Mouse (Mus musculus): ENCODE measurements around the gene P2rx7. TPM values are rescaled to one million over a fixed set of nuclear protein-coding genes. Genes with fewer than 3 reads are reported as not detected.
"Not testable (repeated sequence)": the region's sequence is repeated elsewhere in the genome, so short reads cannot be mapped to it uniquely, and the experiment has no call there.

The P2rx7 gene
- polyA plus RNA-seq, 1 experiment: 5.3 TPM

DNA sequence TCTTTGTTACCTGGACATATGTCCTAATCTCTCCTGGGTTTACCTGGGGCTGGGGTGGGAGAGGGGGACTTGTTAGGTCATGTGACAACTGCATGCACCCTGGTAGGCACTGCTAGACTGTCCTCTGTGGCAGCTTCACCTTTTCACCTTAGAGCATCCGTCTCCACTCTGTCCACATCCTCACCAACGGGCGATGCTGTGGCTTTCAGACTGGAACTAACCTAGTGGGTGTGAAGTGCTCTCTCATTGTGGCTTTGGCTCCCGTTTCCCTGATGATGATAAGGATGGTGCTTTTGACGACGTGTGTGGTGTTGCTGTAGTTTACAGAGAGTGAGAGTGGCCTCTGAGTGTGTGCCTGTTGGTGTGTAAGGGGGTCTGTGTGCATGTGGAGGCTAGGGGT lies 1.6 kb downstream of the P2rx7 start:
- no peaks in the 10 kb centered on the region for H3K36me3 ChIP-seq (ENCODE audit: control insufficient read depth, insufficient read depth, low read length)
- TF ChIP-seq CTCF (conservative IDR thresholded peaks at IDR 0.05; ENCODE audit: insufficient read depth, insufficient read length, low read depth, low read length): no peak
- TF ChIP-seq POLR2A (IDR thresholded peaks at IDR 0.05; ENCODE audit: low read depth, low read length): no peak
- no peaks in the 10 kb centered on the region for H3K4me1 ChIP-seq (ENCODE audit: control insufficient read depth, insufficient read depth, low read length)
- H3K27ac ChIP-seq (ENCODE audit: insufficient read depth, low read depth, low read length): no peak overlapping the region
- H3K4me3 ChIP-seq (ENCODE audit: insufficient read depth, low read depth, low read length): no peak overlapping the region
- WGBS: 72% methylated on average over 6 of the region's 6 CpGs
- no peak for DNase-seq
- no peaks in the 10 kb centered on the region for H3K27me3 ChIP-seq (replicated peaks; ENCODE audit: control insufficient read depth, insufficient read depth, low read length)

- TF ChIP-seq CTCF (conservative IDR thresholded peaks at IDR 0.05; ENCODE audit: insufficient read depth, insufficient read length, low read depth, low read length) (no peak), POLR2A (IDR thresholded peaks at IDR 0.05; ENCODE audit: low read depth, low read length) (no peak)
- 91% methylated on average over 11 of the region's 11 CpGs for WGBS
- H3K27me3 ChIP-seq (replicated peaks; ENCODE audit: control insufficient read depth, insufficient read depth, low read length): no peaks in the 10 kb centered on the region
- H3K27ac ChIP-seq (ENCODE audit: insufficient read depth, low read depth, low read length): no peak overlapping the region
- no peaks in the 10 kb centered on the region for H3K36me3 ChIP-seq (ENCODE audit: control insufficient read depth, insufficient read depth, low read length)
- no peak overlapping the region for H3K4me3 ChIP-seq (ENCODE audit: insufficient read depth, low read depth, low read length)
- H3K4me1 ChIP-seq (ENCODE audit: control insufficient read depth, insufficient read depth, low read length): no peaks in the 10 kb centered on the region
- no peak for DNase-seq
These were observed 2.3 kb downstream of the P2rx7 start for GRCm38 (mm10) chr5:122646050-122646449.

- Histone ChIP-seq H3K27me3 (replicated peaks; ENCODE audit: control insufficient read depth, insufficient read depth, low read length) (no peaks in the 10 kb centered on the region), H3K4me1 (ENCODE audit: control insufficient read depth, insufficient read depth, low read length) (no peaks in the 10 kb centered on the region), H3K27ac (ENCODE audit: insufficient read depth, low read depth, low read length) (no peak overlapping the region), H3K4me3 (ENCODE audit: insufficient read depth, low read depth, low read length) (no peak overlapping the region), H3K36me3 (ENCODE audit: control insufficient read depth, insufficient read depth, low read length) (no peaks in the 10 kb centered on the region)
- DNase-seq: no peak
- 77% methylated on average over 9 of the region's 9 CpGs for WGBS
- TF ChIP-seq CTCF (conservative IDR thresholded peaks at IDR 0.05; ENCODE audit: insufficient read depth, insufficient read length, low read depth, low read length) (no peak), POLR2A (IDR thresholded peaks at IDR 0.05; ENCODE audit: low read depth, low read length) (no peak)
These were observed 3.7 kb downstream of the P2rx7 start for GRCm38 (mm10) chr5:122647256-122647924.

DNA sequence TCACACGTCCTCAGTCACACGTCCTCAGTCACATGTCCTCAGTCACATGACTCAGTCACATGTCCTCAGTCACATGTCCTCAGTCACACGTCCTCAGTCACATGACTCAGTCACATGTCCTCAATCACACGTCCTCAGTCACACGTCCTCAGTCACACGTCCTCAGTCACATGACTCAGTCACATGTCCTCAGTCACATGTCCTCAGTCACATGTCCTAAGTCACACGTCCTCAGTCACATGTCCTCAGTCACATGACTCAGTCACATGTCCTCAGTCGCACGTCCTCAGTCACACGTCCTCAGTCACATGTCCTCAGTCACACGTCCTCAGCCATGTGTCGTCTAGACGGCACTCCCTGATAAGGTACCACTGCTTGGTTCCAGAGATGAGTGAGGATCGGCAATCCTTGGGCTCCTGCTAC lies 4.3 kb downstream of the P2rx7 start:
- H3K36me3 ChIP-seq (ENCODE audit: control insufficient read depth, insufficient read depth, low read length); H3K27ac ChIP-seq (ENCODE audit: insufficient read depth, low read depth, low read length); H3K27me3 ChIP-seq (replicated peaks; ENCODE audit: control insufficient read depth, insufficient read depth, low read length); H3K4me1 ChIP-seq (ENCODE audit: control insufficient read depth, insufficient read depth, low read length); DNase-seq; H3K4me3 ChIP-seq (ENCODE audit: insufficient read depth, low read depth, low read length): not testable (repeated sequence)
- WGBS: 96% methylated on average over 14 of the region's 14 CpGs

- DNase-seq: no peak
- TF ChIP-seq POLR2A (IDR thresholded peaks at IDR 0.05; ENCODE audit: low read depth, low read length) (no peak), CTCF (conservative IDR thresholded peaks at IDR 0.05; ENCODE audit: insufficient read depth, insufficient read length, low read depth, low read length) (no peak)
- Histone ChIP-seq H3K36me3 (ENCODE audit: control insufficient read depth, insufficient read depth, low read length) (no peaks in the 10 kb centered on the region), H3K27me3 (replicated peaks; ENCODE audit: control insufficient read depth, insufficient read depth, low read length) (no peaks in the 10 kb centered on the region), H3K27ac (ENCODE audit: insufficient read depth, low read depth, low read length) (no peak overlapping the region), H3K4me1 (ENCODE audit: control insufficient read depth, insufficient read depth, low read length) (no peaks in the 10 kb centered on the region), H3K4me3 (ENCODE audit: insufficient read depth, low read depth, low read length) (no peak overlapping the region)
- 75% methylated on average over 8 of the region's 8 CpGs for WGBS
These were observed 5.6 kb downstream of the P2rx7 start for GRCm38 (mm10) chr5:122649264-122649663.

- no peaks in the 10 kb centered on the region for H3K4me1 ChIP-seq (ENCODE audit: control insufficient read depth, insufficient read depth, low read length)
- 88% methylated on average over 8 of the region's 8 CpGs for WGBS
These were observed 6.4 kb downstream of the P2rx7 start for GRCm38 (mm10) chr5:122650100-122650499.

GRCm38 (mm10) chr5:122652506-122652905 lies 8.8 kb downstream of the P2rx7 start:
- 84% methylated on average over 7 of the region's 7 CpGs for WGBS
- Histone ChIP-seq H3K4me1 (ENCODE audit: control insufficient read depth, insufficient read depth, low read length) (no peaks in the 10 kb centered on the region), H3K27ac (ENCODE audit: insufficient read depth, low read depth, low read length) (no peak overlapping the region), H3K36me3 (ENCODE audit: control insufficient read depth, insufficient read depth, low read length) (no peaks in the 10 kb centered on the region), H3K4me3 (ENCODE audit: insufficient read depth, low read depth, low read length) (no peak overlapping the region), H3K27me3 (replicated peaks; ENCODE audit: control insufficient read depth, insufficient read depth, low read length) (no peaks in the 10 kb centered on the region)
- TF ChIP-seq POLR2A (IDR thresholded peaks at IDR 0.05; ENCODE audit: low read depth, low read length): no peak
- DNase-seq: no peak

More at GRCm38 (mm10) chr5:122650100-122650499, 6.4 kb downstream of the P2rx7 start:
- H3K36me3 ChIP-seq (ENCODE audit: control insufficient read depth, insufficient read depth, low read length): no peaks in the 10 kb centered on the region
- no peak for DNase-seq
- no peak overlapping the region for H3K4me3 ChIP-seq (ENCODE audit: insufficient read depth, low read depth, low read length)
- H3K27ac ChIP-seq (ENCODE audit: insufficient read depth, low read depth, low read length): no peak overlapping the region
- no peak for TF ChIP-seq POLR2A (IDR thresholded peaks at IDR 0.05; ENCODE audit: low read depth, low read length)
- no peak for TF ChIP-seq CTCF (conservative IDR thresholded peaks at IDR 0.05; ENCODE audit: insufficient read depth, insufficient read length, low read depth, low read length)
- H3K27me3 ChIP-seq (replicated peaks; ENCODE audit: control insufficient read depth, insufficient read depth, low read length): no peaks in the 10 kb centered on the region

GRCm38 (mm10) chr5:122653112-122653445 lies 9.4 kb downstream of the P2rx7 start:
- no peaks in the 10 kb centered on the region for H3K36me3 ChIP-seq (ENCODE audit: control insufficient read depth, insufficient read depth, low read length)
- H3K27ac ChIP-seq (ENCODE audit: insufficient read depth, low read depth, low read length): no peak overlapping the region
- WGBS: 86% methylated on average over 10 of the region's 10 CpGs
- no peak for DNase-seq
- H3K4me1 ChIP-seq (ENCODE audit: control insufficient read depth, insufficient read depth, low read length): no peaks in the 10 kb centered on the region
- TF ChIP-seq POLR2A (IDR thresholded peaks at IDR 0.05; ENCODE audit: low read depth, low read length) (no peak), CTCF (conservative IDR thresholded peaks at IDR 0.05; ENCODE audit: insufficient read depth, insufficient read length, low read depth, low read length) (no peak)
- no peak overlapping the region for H3K4me3 ChIP-seq (ENCODE audit: insufficient read depth, low read depth, low read length)
- H3K27me3 ChIP-seq (replicated peaks; ENCODE audit: control insufficient read depth, insufficient read depth, low read length): no peaks in the 10 kb centered on the region
